Mouse (Mus musculus): ENCODE results near the gene Slf2.

The Slf2 gene

GRCm38 (mm10) chr19:44930744-44931453 is at the start of gene Slf2:
Gene Slf2 (plus strand): TSS chr19:44931151.
- in situ Hi-C loops (cut with MboI; ENCODE audit: low sequenced_read_pairs), result no loop called here

DNA sequence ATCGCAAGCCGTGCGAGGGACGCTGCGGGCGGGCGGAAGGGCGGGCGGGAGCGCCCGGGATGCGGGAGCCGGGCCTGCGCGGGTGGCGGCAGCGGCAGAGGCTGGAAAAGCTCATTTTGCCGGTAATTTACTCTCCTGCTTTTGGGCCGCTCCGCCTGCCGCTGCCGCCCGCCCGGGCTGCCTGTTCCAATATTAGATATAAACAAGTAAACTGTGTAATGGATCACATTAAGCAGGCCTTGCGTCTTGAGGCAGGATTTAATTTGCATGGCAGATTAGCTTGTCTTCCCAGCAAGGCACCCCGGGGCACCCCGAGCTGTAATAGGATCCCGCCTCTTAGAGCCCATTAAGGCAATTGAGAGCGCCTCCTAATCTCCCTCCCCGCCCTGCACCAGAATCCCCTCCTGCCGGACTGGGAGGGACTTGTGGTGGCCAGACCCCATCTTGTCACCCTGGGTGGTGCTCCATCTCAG is 48.4 kb upstream of the Slf2 start:
- in situ Hi-C loops (cut with MboI; ENCODE audit: low sequenced_read_pairs), result no loop called here

DNA sequence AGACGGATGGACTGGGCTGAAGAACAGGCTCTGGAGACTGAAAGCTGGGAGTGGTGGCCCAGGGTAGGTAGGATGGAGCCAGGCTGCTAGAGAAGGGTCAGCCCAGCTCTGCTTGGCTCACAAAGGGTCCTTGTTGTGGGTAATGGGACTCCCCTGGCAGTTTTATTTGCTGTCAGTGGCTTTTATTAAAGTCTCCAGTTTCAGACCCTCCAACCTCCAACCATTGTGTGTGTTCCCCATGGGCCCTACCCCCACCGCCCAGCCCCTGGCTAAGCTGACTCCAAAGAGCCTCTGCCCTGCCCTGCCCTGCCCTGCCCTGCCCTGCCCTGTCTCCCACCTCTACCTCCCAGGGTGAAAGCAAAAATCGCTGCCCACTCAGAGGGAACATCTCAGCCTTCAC is 46.6 kb upstream of the Slf2 start:
- in situ Hi-C loops (cut with MboI; ENCODE audit: low sequenced_read_pairs), result no loop called here

GRCm38 (mm10) chr19:44886475-44886874 is 44.5 kb upstream of the Slf2 start:
- in situ Hi-C loops (cut with MboI; ENCODE audit: low sequenced_read_pairs), result no loop called here

DNA sequence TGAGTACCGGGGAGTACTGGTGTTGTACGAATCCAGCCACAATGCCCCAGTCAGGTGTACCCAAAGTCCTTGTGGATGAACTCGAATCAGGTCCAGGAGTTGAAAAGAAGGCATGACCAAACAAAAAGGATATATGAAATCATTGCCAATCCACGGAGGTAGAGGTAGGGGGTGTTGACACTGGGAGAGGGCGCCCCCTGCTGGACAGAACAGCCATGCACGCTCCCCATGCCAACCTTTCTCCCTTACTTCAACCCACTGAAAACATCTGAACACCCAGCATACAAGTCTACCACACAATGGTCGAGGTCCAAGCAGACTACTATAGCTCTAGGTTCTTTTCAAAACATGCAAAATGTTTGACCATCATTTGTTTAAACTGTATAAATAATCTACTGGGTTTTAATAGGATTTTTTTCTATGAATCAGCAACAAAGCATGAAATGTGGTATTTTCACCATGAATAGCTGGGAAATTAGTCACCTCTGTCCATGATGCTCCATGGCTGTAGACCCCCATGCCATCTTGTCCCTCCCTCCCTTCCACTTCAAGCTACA is 43.2 kb upstream of the Slf2 start:
- in situ Hi-C loops (cut with MboI; ENCODE audit: low sequenced_read_pairs), result no loop called here

- in situ Hi-C loops (cut with MboI; ENCODE audit: low sequenced_read_pairs), result no loop called here
Observed at GRCm38 (mm10) chr19:44889548-44889947, 41.4 kb upstream of the Slf2 start.

GRCm38 (mm10) chr19:44891446-44891845 is 39.5 kb upstream of the Slf2 start:
- in situ Hi-C loops (cut with MboI; ENCODE audit: low sequenced_read_pairs), result loop anchor here (5.0 kb wide), 1 partner anchor 304 kb away; no protein-coding TSS in a partner anchor

DNA sequence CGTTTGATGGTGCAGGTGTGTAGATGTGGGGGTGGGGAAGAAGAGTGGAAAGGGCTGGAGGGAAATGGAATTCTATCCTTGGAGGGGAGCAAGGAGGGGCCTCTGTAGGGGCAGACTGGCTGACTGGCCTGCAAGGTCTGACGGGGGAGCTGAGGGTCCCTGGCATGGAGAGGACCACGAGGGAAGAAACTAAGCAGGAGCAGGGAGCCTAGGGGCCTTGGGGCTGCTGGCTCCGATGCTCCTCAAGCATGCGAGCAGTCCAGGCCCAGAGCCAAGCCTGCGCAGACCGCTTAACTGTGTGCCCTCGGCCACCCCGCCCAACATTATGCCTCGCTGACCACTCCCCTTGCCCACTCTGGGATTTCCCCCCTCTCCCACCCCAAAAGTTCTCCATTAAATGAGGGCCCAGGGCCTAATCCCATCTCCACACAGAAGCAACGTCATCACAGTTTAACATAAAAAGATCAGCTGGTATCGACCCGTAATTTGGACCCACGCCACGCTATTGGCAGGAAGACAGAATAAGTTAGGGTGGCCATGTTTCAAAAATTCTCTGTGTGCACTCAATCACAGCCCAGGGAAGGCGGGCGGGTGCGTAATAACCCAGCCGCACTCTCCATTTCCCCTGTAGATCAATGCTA is 37.6 kb upstream of the Slf2 start:
- in situ Hi-C loops (cut with MboI; ENCODE audit: low sequenced_read_pairs), result loop anchor here (5.0 kb wide), 1 partner anchor 306 kb away; no protein-coding TSS in a partner anchor

GRCm38 (mm10) chr19:44895245-44895644 is 35.7 kb upstream of the Slf2 start:
- in situ Hi-C loops (cut with MboI; ENCODE audit: low sequenced_read_pairs), result no loop called here

DNA sequence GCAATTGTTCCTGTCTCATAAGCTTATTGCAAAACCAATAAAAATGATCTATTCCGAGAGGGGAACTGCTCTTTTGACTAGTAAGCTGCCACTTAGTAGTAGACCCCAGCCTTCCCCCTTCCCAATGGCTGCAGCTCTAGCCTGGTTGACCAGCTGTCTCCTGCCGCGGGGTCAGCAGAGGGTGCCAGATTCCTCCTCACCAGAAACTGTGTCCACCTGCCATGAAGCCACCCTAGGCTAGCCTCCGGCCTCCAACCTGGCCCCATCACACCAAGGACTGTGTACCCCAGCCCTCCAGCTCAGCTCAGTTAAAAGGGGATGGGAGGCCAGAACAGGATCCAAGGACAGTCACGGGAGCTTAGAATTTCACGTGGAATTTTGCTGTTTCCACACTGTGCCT is 34.5 kb upstream of the Slf2 start:
- in situ Hi-C loops (cut with MboI; ENCODE audit: low sequenced_read_pairs), result no loop called here

DNA sequence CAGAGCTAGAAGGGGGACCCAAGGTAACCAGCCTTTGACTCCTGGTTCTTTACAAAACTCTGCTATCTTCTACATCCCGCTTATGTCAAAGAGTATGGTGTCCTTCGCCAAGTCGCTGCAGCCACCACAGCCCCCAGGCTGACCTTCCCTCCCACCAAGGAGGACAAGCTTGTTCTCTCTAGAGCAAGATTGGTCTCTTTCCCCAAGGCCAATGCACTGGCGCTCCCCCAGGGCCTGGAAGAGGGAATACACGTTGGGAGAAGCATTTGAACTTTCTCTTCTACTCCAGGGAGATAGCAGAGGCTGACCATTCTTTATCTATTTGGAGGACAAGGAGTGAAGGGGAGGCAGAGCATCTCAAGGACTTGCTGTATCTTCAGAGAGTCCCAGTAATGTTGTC is 33.4 kb upstream of the Slf2 start:
- in situ Hi-C loops (cut with MboI; ENCODE audit: low sequenced_read_pairs), result no loop called here

DNA sequence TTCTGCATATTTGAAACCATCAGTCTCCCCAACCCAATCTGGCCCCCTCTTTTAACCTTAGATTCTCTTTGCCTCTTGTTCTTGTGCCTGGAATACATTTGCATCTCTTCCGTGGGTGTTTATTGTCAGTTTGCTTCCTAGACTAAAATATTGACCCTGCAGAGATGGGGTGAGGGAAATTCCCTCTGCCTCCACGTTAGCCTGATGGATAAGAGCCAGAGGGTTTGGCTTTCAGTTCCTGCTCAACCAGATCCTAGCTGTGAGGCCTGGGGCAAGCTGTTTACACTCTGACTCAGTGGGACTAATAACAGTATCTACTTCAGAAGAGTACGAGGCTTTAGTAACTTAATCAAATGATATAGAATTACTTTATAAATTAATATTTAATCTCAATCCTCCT is 32.3 kb upstream of the Slf2 start:
- in situ Hi-C loops (cut with MboI; ENCODE audit: low sequenced_read_pairs), result no loop called here

DNA sequence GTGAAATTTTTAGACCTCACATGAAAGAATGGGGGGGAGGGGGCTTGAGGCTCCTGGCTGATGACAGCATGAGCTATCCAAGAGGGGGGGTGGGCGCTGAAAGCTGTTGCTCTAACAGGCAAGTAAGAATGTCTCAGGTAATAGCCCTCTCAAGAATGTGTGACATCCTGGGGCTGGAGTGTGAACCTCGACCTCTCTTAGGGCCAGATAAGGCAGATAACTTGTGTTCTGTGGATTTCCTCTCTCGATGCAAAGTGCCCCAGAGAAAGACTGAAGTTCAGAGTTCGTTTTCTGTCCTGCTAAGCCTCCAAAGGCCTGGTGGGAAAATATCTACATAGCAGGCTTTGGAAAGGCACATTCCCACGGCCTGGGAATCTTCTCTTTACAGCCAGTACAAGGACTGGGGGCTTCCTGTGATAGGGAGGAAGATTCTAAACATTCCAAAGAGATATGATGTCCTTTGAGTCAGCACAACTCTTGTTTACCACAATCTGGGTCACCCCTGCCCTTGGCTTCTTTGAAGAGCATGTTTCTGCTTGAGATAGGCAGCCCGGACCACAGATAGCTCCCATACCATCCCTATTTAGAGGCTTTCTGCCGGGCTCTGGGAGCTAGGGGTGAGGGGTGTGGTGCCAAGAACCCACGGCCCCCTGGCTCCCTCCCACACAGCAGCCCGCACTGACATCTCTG is 31.7 kb upstream of the Slf2 start:
- in situ Hi-C loops (cut with MboI; ENCODE audit: low sequenced_read_pairs), result no loop called here

DNA sequence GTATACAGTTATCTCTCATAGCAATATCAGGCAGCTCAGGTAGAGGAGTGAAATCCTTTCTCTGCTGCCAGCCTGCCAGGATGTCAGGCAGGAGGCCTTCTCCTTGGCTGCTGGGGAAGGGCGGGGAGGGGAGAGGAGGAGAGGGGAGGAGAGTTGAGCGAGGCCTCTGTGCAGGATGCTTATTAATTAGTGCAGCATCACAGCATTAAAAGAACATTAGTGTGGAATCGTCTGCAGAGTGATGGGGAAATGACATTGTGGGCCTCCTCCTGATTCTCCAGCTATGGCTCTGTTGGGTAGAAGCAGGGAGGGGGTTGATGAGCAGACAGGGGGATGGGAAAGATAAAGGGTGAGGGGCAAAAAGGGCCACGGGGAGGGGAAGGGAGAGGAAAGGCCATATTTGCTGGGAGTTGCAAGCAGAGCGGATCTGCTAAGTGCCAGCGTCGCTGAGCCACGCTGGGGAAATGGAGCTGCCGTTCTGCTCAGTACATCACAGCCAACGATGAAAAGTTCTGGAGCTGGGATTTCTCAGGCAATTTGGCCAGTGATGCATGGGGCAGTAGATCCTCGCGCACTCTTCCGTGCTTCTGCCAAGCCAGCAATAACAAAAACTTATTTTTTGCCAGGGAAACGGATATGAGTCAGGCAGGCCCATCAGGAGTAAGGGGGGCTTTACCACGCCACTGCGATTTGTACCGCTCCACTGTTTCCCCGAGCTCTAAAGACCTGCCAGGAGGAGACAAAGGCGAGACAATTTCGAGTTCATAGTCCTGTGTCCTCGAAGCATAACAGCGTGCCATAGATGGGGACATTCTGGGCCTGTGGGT is 30.8 kb upstream of the Slf2 start:
- in situ Hi-C loops (cut with MboI; ENCODE audit: low sequenced_read_pairs), result no loop called here

DNA sequence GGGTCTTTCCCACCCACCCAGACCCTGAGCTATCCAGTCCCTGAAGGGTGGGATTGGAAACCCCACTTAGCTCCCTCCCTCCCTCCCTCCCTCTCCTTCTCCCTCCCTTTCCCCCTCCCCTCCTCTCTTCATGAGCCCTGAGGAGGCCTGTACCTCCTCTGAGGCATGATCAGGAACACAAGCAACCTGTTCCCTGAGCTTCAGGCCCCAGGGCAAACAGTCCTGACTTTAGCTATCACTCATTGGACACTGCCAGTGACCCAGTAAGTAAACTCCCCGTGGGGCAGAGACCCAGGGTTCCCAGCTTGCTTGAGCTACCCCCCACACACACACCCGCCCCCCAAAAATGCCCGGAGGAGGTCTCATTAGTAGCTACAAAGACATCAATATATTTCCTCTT is 29.9 kb upstream of the Slf2 start:
- in situ Hi-C loops (cut with MboI; ENCODE audit: low sequenced_read_pairs), result no loop called here

GRCm38 (mm10) chr19:44902324-44902723 is 28.6 kb upstream of the Slf2 start:
- in situ Hi-C loops (cut with MboI; ENCODE audit: low sequenced_read_pairs), result no loop called here

DNA sequence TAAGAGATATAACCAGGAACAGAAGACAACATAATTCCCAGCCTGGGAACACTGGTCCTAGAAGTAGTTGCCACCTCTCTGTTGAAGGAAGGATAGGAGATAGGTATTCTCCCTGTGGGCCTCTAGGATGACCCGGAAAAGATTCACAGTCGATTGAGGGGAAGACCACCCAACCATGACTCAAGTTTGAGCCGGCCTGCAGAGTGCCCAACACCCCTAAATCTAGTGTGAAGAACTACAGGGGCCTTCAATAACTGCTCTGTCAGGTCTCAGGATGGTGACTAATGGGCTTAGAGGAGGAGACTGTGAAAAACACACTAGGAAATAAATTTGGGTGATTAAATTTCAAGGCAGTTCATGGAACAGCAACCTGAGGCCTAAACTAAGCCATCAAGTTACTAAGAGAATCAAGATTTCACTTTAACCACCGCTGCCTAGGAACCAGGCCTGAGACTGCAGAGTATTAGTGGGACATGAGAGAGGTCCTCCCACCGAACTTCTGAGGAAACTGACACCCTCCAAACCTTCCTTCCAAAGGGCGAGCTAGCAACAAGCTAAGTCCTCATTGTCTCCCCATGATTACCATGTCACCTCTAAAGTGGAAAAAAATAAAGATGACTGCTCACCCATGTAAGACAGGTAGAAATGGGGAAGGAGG is 27.5 kb upstream of the Slf2 start:
- in situ Hi-C loops (cut with MboI; ENCODE audit: low sequenced_read_pairs), result no loop called here

DNA sequence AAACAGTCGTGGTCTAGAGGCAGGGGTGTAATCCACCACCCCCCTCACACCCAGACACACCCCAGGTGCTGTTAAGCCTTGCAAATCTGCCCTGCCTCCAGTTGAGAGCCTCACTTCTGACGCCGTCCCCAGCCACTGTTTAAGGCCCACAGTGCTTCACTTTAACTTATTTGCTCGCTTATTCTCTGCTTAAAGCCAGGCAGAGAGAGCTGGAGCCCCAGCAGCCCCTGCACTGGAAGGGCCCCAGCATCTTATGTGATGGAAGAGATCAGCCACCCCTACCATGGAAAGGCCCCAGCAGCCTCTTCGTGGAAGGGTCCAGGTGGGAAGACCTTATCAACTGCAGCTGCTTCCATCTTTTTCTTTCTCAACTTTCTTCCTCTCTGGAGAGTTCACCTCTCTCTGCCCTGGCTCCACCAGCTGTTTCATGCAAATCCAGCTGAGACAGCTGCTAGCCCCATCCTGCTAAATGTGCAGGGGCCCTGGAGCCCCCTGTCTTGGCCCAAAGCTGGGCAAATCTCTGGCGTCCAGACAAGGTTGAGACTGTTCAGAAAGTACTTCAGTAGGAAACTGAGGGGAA is 26.7 kb upstream of the Slf2 start:
- in situ Hi-C loops (cut with MboI; ENCODE audit: low sequenced_read_pairs), result no loop called here

- in situ Hi-C loops (cut with MboI; ENCODE audit: low sequenced_read_pairs), result no loop called here
Observed at GRCm38 (mm10) chr19:44905316-44905715, 25.6 kb upstream of the Slf2 start.

Measured in CH12F3 (cell line).